Mouse (Mus musculus): ENCODE data around the gene Ppp1r12b.

- TF ChIP-seq POLR2A (IDR thresholded peaks at IDR 0.05; ENCODE audit: low read depth, low read length) (no peak), CTCF (IDR thresholded peaks at IDR 0.05; ENCODE audit: extremely low read depth, insufficient read depth, insufficient read length, insufficient replicate concordance) (no peak)
Measured at GRCm38 (mm10) chr1:134955050-134955636, 599 bp downstream of the Ppp1r12b start.

Data from spleen, adult 2 months (tissue).